Mouse (Mus musculus) adrenal gland, postnatal 4 days (tissue): ENCODE results near the gene Fam171a2. TPM values are rescaled to one million over a fixed set of nuclear protein-coding genes. Genes with fewer than 3 reads are reported as not detected.
"Not testable (repeated sequence)": the region's sequence is repeated elsewhere in the genome, so short reads cannot be mapped to it uniquely, and the experiment has no call there.

Source experiments
- DNase-seq, 2 experiments: peaks; one replicate each; pipeline ENCODE4 v3.0.0; 2021 to 2022; ENCODE audit warnings: low spot score in 2 of 2, mixed read lengths in 2 of 2
- total RNA-seq, 2 experiments: library from RNA; stranded (reverse); gene quantifications; 2 replicates each; pipeline ENCODE4 v1.2.3; 2021

The Fam171a2 gene
- total RNA-seq, 2 experiments from 2014 or later, result 22.5 to 22.9 TPM

DNA sequence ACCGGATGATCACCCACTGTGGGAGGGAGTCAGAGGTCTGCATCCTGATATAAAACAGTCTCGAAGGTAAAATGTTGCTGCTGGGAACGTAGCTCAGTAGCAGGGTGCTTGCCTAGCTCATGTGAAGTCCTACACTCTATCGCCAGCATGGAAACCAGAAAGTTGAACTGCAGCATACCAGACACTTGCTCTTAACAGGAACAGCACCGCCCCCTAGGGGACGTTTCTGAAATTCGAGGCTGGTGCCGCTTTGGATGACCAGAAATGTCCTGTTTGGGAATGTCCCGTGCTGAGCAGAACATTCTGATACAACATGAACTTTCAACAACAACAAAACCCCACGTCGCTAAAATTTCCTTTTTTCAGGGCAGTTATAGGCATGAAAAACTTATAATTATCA, 35.8 kb downstream of the Fam171a2 start:
- DNase-seq, result peak; percentile 85 to 89

DNA sequence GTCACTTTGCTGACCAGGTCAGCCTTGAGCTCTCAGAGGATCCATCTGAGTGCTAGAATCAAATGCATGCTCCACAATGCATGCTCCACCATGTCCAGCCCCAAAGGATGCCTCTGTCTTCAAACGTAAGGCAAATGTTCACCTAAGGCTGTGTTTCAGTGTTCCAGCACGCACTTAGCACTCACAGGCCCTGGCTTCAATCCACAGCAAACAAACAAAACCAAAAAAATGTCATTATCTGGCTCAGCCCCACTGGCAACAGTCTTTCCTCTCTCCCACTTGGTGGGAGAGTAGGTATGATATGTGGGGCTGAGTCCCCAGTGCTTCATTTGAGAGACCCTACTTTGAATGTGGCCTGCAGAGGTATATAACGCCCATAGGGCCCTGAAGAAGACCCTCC, 36.4 kb downstream of the Fam171a2 start:
- no peak for DNase-seq

DNA sequence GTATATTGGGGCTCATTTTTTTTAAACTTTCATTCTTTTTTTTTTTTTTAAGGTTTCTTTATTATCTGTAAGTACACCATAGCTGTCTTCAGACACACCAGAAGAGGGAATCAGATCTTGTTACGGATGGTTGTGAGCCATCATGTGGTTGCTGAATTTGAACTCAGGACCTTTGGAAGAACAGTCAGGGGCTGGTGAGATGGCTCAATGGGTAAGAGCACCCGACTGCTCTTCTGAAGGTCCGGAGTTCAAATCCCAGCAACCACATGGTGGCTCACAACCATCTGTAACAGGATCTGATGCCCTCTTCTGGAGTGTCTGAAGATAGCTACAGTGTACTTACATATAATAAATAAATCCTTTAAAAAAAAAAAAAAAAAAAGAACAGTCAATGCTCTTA, 37.1 kb downstream of the Fam171a2 start:
- DNase-seq, result not testable (repeated sequence)

GRCm38 (mm10) chr11:102409795-102410330, 37.6 kb downstream of the Fam171a2 start:
- no peak for DNase-seq

DNA sequence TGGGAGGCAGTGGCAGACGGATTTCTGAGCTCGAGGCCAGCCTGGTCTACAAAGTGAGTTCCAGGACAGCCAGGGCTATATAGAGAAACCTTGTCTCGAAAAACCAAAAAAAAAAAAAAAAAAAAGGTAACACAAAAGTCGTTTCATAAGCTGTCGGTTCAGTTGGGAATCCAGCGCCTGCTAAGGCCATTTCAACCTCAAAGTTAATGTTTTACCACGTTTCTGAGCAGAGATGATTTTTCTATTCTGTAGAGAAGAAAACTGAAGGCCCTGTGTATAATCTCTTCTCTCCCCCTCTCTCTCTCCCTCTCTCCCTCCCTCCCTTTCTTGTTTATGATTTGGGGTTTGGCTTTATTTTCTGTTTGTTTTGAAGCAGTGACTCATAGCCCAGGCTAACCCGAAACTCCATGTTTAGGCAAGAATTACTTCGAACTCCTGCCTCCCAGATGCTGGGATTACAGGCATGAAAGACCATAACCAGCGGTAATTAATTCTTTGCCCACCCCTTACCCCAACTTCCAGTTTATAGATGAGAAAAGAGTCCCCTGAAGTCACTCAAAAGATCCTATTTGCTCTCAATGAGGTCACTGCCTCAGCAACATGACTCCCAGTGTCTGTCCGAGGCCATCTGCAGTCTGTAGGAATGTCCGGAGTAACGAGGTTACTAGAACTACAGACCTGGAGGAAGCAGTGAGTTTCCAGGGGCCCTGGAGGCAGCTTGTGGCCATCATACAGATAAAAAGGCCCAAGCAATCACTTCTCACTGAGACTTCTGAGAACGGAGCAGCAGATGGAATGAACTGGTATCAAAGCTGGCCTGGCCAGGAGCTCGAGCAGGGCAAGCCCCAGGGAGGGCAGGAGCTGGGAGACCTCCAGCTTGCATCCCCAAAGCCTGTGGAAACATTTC, 38.3 kb downstream of the Fam171a2 start:
- DNase-seq, result no peak

DNA sequence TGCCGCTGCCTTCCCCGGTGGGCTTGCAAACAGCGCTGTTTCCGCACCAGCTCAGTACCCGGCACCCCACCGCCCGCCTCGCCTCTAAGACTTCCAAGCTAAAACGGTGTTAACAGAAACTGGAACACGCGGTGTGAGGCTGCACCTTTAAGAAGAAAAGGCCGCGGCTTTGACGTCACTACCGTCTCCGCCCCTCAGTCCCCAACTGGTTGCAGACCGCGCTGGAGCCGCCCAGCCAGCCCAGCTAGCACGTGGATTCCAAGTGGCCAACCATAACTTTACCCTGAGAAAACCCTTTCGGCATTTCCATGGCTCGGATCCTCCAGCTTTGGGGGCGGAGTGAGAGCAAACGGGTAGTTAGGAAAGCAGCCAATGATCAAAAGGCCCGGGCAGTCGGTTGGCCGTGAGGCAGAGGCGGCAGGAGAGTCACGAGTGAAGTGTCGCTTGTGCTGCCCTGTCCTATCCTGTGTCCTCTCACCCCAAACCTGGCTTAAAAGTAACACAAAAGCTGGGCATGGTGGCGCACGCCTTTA, 39.1 kb downstream of the Fam171a2 start:
- DNase-seq, result peak; percentile 79 to 92

GRCm38 (mm10) chr11:102407834-102408215, 39.7 kb downstream of the Fam171a2 start, which contains the start of gene Slc25a39:
Slc25a39 (minus strand) TSS chr11:102407946.
- no peak for DNase-seq

DNA sequence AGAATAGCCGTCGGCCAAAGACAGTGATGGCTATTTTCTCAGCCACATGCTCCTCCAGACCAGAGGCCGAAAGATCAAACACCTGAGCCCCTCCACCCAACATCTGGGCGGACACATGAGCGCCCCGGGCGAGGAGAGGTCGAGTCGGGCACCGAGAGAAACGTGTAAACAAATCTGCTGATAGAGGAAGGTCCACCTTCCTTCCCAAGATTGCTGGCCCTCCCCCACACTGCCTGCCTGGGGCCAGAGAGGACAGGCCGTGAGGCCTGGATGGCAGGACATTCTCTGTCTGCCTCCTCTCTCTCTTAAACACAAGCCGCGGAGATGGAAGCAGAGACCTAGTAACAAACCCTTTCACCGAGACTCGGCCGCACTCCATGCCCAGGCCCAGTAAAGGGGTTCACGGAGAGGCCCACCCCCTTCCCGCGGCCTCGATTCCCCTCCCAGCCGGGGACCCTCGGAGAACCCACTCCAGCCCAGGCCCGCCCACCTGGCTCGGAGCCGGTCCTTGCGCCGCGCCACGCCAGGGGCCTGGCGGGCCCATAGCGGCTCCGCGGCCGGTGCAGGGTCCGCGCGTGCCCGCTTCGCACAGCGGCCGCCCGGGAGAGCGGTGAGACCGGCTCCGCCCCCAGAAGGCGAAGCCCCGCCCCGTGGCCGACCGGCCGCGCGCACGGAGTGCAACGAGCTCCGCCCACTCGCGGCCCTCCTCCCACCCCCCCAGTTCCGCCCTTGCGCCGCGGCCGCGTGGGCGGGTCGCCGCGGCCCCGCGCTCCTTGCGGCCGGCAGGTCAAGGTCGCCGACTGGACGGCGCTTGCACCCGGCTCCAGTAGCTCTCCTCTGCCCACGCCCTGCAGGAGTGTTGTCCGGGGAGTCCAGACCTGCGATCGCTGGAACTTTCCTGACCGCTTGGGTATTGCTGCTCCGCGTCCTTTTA, 40.3 kb downstream of the Fam171a2 start:
- DNase-seq, result peak; percentile 90 to 91

DNA sequence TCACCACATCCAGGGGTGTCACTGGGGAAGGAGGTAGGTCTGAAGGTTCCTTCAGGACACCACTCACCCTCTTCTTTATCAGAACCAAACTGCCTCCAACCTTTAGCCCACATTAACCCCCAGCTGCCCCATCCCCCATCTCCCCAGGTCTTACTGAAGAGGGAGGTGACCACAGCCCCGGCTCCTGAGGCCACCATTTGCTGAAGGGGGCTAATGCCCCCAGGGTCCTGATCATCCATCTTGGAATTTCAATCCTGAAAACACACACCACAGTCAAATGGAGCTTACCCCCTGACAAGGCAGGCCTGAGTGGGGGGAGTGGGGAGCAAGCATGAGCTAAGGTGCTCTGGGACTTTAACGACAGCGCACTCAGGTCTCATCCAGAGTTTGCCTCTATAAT, 41.1 kb downstream of the Fam171a2 start:
- no peak for DNase-seq

GRCm38 (mm10) chr11:102405544-102406285, 41.8 kb downstream of the Fam171a2 start:
- DNase-seq, result no peak

DNA sequence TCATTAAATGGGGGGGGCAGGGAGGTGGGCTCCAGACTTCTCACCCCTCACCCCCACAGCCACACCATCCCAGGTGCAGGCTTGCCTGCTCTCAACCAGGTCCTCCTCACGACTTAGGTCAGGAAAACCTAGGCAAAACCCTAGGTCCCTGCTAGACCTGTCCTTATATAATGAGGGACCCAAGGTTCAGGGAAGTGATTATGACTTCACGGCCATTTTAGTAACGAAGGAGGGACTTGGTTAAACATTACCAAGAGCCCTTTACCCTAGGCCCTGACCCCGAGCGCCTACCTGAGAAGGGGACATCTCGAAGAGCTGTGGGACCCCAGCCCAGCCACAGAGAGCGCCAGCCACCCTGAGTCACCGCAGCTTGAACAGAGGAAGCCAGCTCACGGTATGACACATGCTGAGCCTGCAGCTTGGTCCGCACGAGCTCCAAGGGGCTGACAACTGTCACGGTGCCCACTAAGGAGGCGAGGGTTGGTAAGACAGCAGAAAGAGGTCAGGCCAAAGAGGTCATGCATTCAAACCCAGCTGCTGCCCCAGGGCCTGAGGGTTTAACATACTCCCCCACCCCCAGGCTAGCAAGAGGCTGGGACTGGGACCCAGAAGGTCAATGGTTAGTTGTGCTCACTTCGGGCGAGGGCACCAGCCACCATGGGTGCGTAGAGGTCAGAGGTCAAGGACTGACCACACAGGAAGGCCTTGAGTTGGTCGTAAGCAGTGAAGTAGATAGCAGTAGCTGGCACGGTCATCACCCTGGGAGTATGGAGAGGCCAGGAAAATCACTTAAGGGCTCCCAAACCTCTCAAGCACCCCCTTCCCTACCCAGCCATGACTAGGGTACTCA, 43.1 kb downstream of the Fam171a2 start:
- no peak for DNase-seq

- no peak for DNase-seq
These were observed 43.8 kb downstream of the Fam171a2 start for GRCm38 (mm10) chr11:102403657-102404056.

DNA sequence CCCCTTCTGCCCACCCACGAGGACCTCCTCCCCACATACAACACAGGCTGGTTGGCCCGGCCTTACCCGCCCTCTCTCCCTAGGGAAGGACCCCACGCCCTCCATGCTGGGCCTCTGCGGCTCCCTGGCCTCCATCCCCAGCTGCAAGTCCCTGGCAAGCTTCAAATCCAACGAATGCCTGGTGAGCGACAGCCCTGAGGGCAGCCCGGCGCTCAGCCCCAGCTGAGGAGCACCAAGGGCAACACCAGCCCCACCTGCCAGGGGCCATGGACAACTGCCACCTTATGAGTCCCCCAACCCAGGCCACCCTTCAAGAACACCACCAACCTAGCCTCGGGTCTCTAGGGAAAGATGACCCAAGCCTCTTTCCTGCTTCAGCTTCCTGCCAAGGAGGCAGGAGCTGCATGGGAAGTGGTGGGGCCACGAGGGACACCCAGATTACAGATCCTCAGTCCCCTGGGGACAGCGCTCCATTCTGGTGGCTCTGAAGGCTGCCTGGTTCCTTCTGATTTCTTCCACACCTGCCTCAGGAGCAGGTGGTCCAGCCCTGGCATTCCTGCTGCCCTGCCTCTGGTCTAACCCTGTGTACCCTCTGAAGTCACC, 45.5 kb downstream of the Fam171a2 start:
- DNase-seq, result no peak

DNA sequence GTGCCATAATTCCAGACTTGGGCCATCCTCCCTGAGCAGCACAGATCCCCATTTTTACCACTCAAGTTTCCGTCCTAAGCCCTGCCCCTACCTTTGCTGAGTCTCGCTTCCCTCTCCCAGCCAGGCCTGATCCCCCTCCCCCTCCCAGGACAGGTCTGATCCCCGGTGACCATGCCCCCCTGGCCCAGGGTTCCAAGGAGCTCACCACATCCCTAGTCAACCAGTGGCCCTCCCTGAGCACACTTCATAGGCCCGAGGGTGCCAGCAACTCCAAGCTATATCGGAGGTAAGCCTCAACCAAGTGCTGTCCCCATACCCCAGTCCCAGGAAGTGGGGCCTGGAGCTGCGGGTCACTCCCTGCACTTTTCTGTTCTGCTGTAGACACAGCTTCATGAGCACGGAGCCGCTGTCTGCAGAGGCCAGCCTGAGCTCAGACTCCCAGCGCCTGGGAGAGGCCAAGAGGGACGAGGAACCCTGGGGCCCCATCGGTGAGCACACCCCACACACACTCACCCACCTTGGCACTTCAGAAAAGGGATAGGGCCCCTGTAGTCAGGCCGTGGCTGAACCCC, 46.9 kb downstream of the Fam171a2 start:
- DNase-seq, result no peak

GRCm38 (mm10) chr11:102399610-102400072, 47.8 kb downstream of the Fam171a2 start:
- no peak for DNase-seq

- no peak for DNase-seq
These were observed 48.4 kb downstream of the Fam171a2 start for GRCm38 (mm10) chr11:102399107-102399506.

GRCm38 (mm10) chr11:102398007-102398825, 49.3 kb downstream of the Fam171a2 start:
- DNase-seq, result no peak

DNA sequence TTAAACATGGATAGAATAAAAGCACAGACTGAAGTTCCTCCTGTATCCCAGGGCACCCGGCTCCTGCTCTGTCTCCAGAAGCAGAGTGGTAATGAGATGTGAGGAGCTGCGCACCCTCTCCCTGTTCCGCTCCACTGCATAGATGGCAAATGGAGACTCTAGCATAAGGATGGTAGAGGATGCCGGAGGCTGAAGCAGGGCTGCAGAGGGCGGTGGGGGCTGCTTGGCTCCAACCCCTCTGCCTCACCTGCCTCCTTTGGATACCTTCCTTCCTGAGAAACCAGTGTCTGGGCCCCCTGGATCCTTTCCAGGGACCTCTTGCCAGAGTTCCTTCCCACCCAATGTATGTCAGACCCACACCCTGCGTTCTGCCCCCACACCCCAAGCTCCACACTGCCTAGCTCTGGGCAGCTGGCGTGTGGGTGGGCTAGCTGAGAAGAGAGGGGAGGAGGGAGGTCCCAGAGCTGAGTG, 50.8 kb downstream of the Fam171a2 start:
- no peak for DNase-seq
